Mouse (Mus musculus): ENCODE measurements at regions not wholly inside any gene's neighbourhood (a gene's known extent, or its start where the extent isn't known, plus 50 kb on each side); places are given as distances from the start of the nearest gene placed in this dataset.

GRCm38 (mm10) chr5:39000643-39001042 is 124.0 kb upstream of the Clnk start:
- TF ChIP-seq CTCF (IDR thresholded peaks at IDR 0.05 in 2 of 3, conservative IDR thresholded peaks at IDR 0.05 in 1 of 3; ENCODE audit: control insufficient read depth in 1 of 3, insufficient read depth in 1 of 3, low read depth in 2 of 3, low read length in 3 of 3, poor library complexity in 1 of 3, severe bottlenecking in 1 of 3) (no peak), JUND (IDR thresholded peaks at IDR 0.05; ENCODE audit: low read depth, low read length) (no peak), ZMIZ1 (IDR thresholded peaks at IDR 0.05; ENCODE audit: low read depth, low read length) (no peak), POLR2A (IDR thresholded peaks at IDR 0.05; ENCODE audit: control insufficient read depth in 1 of 2, insufficient read depth in 1 of 2, low read depth in 1 of 2, low read length in 2 of 2, poor library complexity in 1 of 2) (no peak), KAT2A (conservative IDR thresholded peaks at IDR 0.05; ENCODE audit: low read depth, low read length) (no peak), MXI1 (IDR thresholded peaks at IDR 0.05; ENCODE audit: low read depth, low read length) (no peak), SMC3 (IDR thresholded peaks at IDR 0.05; ENCODE audit: low read depth, low read length) (no peak), GATA1 (IDR thresholded peaks at IDR 0.05; ENCODE audit: low read depth, low read length) (no peak)
